Mouse (Mus musculus): Measurements from ENCODE around the gene Fzr1.

The Fzr1 gene

DNA sequence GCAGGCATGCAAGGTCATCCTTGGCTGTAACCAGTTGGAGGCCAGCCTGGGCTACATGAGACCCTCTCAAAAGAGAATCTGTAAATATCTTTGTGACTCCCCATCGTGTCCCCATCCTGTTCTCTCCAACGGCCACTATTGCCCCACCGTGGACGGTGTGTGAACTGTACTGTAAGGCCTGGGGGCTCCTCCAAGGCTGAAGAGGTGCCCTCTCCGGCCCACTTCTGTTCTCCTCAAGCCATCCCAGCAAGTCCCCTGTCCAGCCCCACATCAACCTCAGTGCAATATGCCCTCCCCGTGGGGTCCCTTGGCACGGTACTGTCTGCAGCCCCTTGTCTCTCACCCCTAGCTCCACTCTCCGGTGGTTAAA lies 59.0 kb downstream of the Fzr1 start:
- CTCF ChIA-PET, result interaction anchor here (2.0 kb wide), 1 partner anchor 15 kb away, joined by 5 read pairs; no protein-coding TSS in a partner anchor

DNA sequence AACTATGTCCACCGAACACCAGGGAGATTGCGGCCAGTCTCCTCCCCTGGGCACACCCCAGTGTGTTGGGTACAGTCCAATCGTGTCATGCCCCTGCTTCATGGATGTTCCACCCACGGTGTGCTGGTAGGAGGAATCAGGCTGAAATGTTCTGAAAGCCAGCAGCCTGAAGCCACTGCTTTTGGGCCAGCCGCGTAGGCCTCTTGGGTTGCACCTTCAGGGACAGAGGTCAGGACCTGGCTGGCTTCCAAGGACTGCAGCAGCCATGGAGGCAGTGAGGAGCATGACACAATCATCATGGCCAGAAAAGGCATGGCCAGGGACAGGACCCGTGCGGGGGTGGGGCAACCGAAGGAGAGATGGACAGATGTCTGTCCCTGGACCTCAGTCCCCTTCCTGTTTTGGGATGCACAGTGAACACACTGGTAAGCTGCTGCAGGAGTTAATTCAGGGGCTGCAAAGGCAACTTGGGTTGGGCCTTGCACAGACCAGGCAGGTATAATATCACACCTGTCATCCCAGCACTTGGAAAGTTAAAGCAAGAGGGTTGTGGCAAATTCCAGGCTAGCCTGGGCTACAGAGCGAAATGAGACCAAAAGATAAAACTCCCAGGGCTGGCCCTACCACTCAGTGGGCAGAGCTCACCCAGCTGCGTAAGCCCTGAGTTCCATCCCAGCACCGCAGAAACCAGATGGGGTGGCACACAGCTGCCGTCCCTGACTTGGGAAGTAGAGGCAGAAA lies 59.6 kb downstream of the Fzr1 start:
- CTCF ChIA-PET, result interaction anchor here (0.7 to 2.0 kb wide), 3 partner anchors 14 to 28 kb away, joined by 3 to 23 read pairs (median 5); no protein-coding TSS in a partner anchor

DNA sequence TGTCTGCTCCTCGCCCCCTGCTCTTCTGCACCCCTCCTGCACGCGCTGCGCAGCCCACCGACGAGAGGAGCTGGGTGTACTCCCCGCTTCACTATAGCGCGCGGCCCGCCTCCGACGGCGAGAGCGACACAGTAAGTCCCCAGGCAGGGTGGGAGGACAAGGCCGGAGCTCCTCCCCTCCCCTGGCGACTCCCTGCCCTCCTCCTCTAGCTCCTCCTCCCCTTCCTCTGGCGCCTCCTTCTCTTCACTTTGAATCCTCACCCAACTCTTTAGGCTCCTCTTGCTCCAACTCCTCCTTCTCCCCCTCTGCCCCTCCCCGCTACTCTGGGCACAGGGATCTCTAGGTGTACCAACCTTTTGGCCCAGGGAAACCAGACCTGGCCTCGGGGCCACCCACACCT lies 61.0 kb downstream of the Fzr1 start:
- CTCF ChIA-PET, result interaction anchor here (1.2 kb wide), 1 partner anchor 28 kb away, joined by 3 read pairs; no protein-coding TSS in a partner anchor

DNA sequence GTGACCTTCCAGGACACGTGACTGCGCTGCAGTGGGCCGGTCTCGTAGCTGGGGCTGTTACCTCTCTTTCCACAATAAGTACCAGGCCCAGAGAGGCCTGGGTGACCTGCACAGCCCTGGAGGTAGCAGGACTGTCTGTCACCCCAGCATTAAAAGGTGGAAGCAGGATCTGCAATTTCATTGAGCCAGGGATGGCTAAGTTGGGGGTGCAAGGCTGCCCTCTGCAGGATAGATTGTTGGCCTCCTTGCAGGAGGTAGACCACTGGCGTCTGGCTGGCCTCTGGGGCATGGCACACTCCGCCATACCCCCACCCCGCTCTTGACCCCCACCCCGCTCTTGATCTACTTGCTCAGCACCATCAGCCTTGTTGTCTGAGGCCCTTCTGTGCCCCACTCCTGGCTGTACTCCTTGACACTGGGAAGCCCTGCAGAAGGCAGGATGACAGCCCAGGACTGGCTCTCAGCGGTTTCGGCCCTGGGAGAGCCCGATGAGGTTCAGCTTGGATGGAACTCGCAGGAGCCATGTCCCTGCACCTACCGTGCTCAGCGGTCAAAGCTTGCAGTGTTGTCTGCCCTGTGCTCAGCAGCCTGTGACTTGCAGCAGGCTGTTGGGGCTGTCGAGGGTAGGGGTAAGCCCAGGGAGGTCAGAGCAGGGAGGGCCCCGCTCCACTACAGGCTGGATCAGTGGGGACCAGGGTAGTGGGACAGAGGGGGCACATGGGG lies 61.8 kb downstream of the Fzr1 start:
- CTCF ChIA-PET, result interaction anchor here (0.5 kb wide), 1 partner anchor 27 kb away, joined by 6 read pairs; no protein-coding TSS in a partner anchor
